Mouse (Mus musculus): ENCODE data around the gene Ehd1. TPM values are rescaled to one million over a fixed set of nuclear protein-coding genes. Genes with fewer than 3 reads are reported as not detected.
A peak's percentile ranks its signal among the peaks of the same experiment; 100 is the strongest.

The Ehd1 gene
- polyA plus RNA-seq, 1 experiment = 96.3 TPM

DNA sequence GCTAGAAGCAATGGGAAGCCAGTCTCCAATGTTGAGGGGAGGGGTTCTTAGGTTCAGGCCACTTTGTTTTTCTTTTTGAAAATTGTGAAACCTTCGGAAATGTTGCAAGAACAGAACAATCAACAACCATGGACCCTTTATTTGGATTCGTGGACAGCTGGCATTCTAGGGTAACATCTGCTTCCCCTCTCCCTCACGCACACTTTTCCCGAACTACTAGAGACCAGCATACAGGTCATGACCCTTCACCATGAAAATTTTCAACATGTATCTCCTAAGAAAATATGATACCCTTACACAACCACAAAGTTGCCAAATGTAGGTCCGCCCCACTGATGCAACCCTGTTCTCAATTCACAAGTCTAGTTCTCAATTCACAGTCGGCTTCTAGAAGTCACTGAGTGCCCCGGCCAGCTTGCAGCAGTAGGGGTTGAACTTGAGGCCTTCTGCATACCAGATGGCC lies 7.8 kb upstream of the Ehd1 start:
- Histone ChIP-seq H3K4me3 (ENCODE audit: insufficient read depth, low read length) (no peak overlapping the region), H3K4me1 (ENCODE audit: control insufficient read depth, insufficient read depth, low read length) (peaks cover 48% of the 10 kb centered on the region), H3K27ac (ENCODE audit: insufficient read depth, low read depth, low read length) (no peak overlapping the region)
- TF ChIP-seq POLR2A (IDR thresholded peaks at IDR 0.05; ENCODE audit: borderline replicate concordance, low read depth, low read length) = no peak
- no peak for TF ChIP-seq CTCF (IDR thresholded peaks at IDR 0.05; ENCODE audit: low read depth, low read length)

DNA sequence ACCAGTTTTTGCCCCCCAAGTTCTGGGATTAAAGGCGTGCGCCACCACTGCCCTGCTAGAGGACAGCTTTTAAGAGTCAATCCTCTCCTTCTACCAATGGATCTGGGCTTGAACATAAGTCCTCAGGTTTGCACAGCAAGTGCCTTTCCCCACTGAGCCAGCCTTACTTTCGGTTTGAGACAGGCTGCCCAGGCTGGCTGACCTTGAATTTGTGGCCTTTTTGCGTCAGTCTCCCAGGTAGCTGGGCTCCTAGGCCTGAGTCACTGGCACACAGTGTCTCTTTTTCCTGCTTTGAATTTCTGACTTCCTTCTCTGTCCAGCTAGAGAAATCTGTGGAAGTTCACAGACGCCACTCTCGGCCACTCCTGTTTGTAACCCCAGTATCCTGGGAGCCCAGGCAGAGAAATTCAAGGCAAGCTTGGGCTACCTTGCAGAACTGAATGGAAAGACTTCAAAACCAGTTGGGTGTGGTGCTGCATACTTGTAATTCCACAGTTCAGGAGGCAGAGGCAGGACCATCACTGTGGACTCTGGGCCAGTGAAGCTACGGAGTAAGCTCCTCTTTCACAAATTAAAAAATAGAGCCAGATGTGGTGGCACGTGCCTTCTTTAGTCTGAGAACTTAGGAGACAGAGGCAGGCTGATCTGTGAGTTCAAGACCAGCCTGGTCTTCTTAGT lies 6.6 kb upstream of the Ehd1 start:
- no peak overlapping the region for H3K27ac ChIP-seq (ENCODE audit: insufficient read depth, low read depth, low read length)
- peaks cover 58% of the 10 kb centered on the region for H3K4me1 ChIP-seq (ENCODE audit: control insufficient read depth, insufficient read depth, low read length)
- no peak overlapping the region for H3K4me3 ChIP-seq (ENCODE audit: insufficient read depth, low read length)
- TF ChIP-seq POLR2A (IDR thresholded peaks at IDR 0.05; ENCODE audit: borderline replicate concordance, low read depth, low read length) (no peak), CTCF (IDR thresholded peaks at IDR 0.05; ENCODE audit: low read depth, low read length) (no peak)

DNA sequence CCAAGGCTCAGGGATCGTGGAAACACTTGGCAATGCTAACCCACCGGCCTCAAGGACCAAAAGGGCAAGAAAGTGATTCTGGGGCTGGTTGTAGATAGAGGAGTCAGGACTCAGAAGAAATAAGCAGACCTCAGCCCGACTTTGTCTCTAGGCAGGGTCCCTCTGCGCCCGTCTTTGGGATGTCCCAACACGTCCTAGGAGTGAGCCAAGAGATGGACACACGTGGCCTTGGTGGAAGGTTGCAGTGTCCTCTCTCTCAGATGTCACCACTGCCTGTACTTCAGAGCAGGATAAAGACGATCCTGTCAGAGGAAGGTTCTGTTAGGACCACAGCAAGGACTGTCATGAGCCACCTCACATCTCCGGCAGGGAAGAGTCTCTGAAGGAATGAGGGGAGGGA lies 5.9 kb upstream of the Ehd1 start:
- TF ChIP-seq CTCF (IDR thresholded peaks at IDR 0.05; ENCODE audit: low read depth, low read length) (no peak), POLR2A (IDR thresholded peaks at IDR 0.05; ENCODE audit: borderline replicate concordance, low read depth, low read length) (no peak)
- no peak overlapping the region for H3K27ac ChIP-seq (ENCODE audit: insufficient read depth, low read depth, low read length)
- H3K4me3 ChIP-seq (ENCODE audit: insufficient read depth, low read length) = no peak overlapping the region
- peaks cover 64% of the 10 kb centered on the region for H3K4me1 ChIP-seq (ENCODE audit: control insufficient read depth, insufficient read depth, low read length)

DNA sequence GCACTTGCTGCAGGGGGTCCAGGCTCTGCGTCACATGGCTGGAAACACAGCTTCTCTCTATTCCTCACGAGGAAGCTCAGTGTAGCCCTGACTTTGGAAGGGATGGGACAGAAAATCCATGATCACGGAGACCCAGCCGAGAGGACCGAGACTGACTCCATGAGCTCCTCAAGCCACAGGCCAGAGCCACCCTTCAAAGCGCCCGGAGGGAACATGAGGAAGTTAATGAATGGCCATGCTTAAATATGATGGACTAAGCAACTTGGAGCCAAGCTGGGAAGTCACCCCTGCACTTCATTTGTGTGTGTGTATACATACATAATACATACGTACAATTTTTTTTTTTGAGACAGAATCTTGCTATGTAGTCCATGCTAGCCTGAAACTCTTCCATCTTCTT lies 5.3 kb upstream of the Ehd1 start:
- TF ChIP-seq POLR2A (IDR thresholded peaks at IDR 0.05; ENCODE audit: borderline replicate concordance, low read depth, low read length) (no peak), CTCF (IDR thresholded peaks at IDR 0.05; ENCODE audit: low read depth, low read length) (no peak)
- Histone ChIP-seq H3K27ac (ENCODE audit: insufficient read depth, low read depth, low read length) (no peak overlapping the region), H3K4me3 (ENCODE audit: insufficient read depth, low read length) (no peak overlapping the region), H3K4me1 (ENCODE audit: control insufficient read depth, insufficient read depth, low read length) (peaks cover 66% of the 10 kb centered on the region)

DNA sequence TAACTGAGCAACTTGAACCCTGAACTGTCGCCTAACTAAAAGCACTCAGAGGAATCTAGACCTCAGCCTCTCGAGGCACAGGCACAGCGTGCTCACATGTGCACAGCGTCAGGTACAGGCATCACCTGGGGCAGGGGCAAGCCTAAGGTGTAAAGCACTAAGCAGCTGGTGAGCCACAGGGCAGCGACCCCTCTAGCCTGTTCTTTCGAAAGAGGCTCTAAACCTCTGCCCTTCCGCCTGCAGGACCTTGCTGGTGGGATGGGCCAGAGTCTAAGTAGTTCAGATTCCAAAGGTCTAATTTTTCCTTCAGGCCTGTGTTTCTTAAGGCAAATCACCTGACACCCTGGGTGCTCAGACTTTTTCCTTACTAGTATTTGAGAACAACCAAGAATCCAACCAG lies 4.5 kb upstream of the Ehd1 start:
- TF ChIP-seq POLR2A (IDR thresholded peaks at IDR 0.05; ENCODE audit: borderline replicate concordance, low read depth, low read length) = no peak
- no peak for TF ChIP-seq CTCF (IDR thresholded peaks at IDR 0.05; ENCODE audit: low read depth, low read length)
- Histone ChIP-seq H3K4me3 (ENCODE audit: insufficient read depth, low read length) (no peak overlapping the region), H3K27ac (ENCODE audit: insufficient read depth, low read depth, low read length) (no peak overlapping the region), H3K4me1 (ENCODE audit: control insufficient read depth, insufficient read depth, low read length) (peaks cover 66% of the 10 kb centered on the region)

DNA sequence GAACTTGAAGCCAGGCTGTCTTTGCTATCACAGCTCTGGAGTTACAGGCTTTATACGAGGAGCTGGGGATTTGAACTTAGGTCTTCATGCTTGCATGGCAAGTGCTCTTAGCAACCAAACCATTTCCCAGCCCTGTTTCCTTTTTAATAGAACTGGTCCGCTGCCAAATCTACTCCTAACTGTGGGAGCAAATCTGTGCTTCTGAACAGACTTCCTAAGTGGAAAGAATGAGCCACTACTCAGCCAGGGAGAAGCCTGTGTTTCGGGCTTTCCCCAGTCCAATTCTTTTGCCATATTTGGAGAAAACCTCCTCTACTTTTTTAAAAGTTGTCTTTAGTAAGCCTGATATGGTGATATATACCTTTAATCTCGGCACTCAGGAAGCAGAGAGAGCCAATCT lies 3.8 kb upstream of the Ehd1 start:
- peaks cover 65% of the 10 kb centered on the region for H3K4me1 ChIP-seq (ENCODE audit: control insufficient read depth, insufficient read depth, low read length)
- H3K4me3 ChIP-seq (ENCODE audit: insufficient read depth, low read length) = no peak overlapping the region
- TF ChIP-seq POLR2A (IDR thresholded peaks at IDR 0.05; ENCODE audit: borderline replicate concordance, low read depth, low read length) (no peak), CTCF (IDR thresholded peaks at IDR 0.05; ENCODE audit: low read depth, low read length) (no peak)
- no peak overlapping the region for H3K27ac ChIP-seq (ENCODE audit: insufficient read depth, low read depth, low read length)

DNA sequence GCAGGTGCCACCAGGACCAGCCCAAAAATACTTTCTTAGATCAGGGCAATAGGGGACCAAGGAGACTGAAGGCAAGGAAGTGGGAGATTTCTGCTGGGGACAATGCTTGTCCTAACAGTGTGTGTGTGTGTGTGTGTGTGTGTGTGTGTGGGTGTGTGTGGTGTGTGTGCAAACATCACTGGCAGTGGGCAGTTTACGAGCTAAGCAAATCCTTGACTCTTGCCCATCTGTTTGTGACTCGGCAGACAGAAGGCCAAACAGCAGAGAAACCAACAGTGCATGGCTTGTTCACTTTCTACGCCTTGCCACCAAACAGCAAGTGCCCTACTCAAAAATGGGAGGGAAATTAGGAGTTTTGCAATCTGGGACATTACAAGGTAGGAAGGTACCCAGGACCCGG lies 2.9 kb upstream of the Ehd1 start:
- Histone ChIP-seq H3K27ac (ENCODE audit: insufficient read depth, low read depth, low read length) (no peak overlapping the region), H3K4me3 (ENCODE audit: insufficient read depth, low read length) (no peak overlapping the region), H3K4me1 (ENCODE audit: control insufficient read depth, insufficient read depth, low read length) (peaks cover 62% of the 10 kb centered on the region)
- TF ChIP-seq CTCF (IDR thresholded peaks at IDR 0.05; ENCODE audit: low read depth, low read length) = no peak
- TF ChIP-seq POLR2A (IDR thresholded peaks at IDR 0.05; ENCODE audit: borderline replicate concordance, low read depth, low read length) = no peak

DNA sequence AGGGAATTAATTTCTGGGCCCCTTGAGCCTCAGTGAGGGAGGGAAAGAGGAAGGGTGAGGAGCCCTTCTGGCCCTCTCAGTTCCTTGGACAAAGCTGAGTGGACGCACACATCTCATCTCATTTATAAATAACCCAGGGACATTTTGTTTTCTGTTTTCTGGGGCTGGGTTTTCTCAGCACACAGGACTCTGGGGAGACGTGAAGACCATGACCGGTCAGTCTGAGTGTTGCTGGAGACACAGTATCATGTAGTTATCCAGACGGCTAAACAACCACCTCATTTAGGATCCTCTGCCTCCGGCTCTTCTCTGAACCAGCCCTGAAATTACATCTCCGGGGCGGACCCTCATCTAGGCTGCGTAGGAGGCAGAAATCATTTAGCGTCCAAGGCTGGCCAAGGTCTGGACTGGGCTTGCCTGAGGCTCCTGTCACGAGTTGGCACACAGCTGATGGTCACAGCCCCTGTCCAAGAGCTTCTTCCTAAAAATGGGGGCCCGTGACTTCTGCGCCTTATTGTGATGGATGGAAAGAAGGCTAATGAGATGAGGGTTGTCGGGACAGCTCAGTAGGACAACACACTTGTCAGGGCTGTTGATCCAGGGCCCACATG lies 2.4 kb upstream of the Ehd1 start:
- no peak overlapping the region for H3K4me3 ChIP-seq (ENCODE audit: insufficient read depth, low read length)
- TF ChIP-seq POLR2A (IDR thresholded peaks at IDR 0.05; ENCODE audit: borderline replicate concordance, low read depth, low read length) (no peak), CTCF (IDR thresholded peaks at IDR 0.05; ENCODE audit: low read depth, low read length) (no peak)

DNA sequence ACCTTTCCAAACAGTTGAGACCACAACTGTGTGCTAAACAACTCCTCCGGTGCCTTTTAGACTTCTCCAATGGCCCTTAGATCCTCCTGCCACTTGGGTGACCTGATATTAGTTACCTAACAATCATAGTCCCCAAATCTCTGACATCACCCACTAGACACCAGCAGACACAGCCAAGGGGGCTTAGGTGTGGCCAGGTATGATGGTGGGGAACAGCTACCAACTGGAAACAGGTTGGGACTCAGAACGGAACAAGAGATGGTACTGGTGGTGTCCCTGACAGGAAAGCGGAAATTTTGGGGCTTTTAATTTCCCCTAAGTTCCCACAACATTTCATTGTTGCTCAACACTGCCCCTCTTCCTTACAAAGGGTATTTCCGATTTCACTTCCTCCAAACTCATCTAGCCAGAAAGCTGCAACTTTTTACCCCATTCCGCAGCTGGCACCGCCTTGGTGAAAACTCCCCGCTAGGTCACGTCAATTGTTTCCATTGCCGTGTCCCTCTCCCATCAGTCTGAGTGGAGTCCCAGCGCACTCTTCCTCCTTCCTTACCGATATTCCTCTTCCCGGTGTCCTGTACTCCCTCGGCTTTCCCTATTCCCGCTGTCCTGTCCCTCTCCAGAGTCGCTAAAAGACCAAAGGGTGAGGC lies 660 bp upstream of the Ehd1 start:
- TF ChIP-seq CTCF (IDR thresholded peaks at IDR 0.05; ENCODE audit: low read depth, low read length) (0 out of 2 replicates have a peak, but pooled peaks have one; percentile 5), POLR2A (IDR thresholded peaks at IDR 0.05; ENCODE audit: borderline replicate concordance, low read depth, low read length) (no peak)
- Histone ChIP-seq H3K4me3 (ENCODE audit: insufficient read depth, low read length) (peak overlapping the region; percentile 56), H3K27ac (ENCODE audit: insufficient read depth, low read depth, low read length) (peak overlapping the region; percentile 89), H3K4me1 (ENCODE audit: control insufficient read depth, insufficient read depth, low read length) (peaks cover 63% of the 10 kb centered on the region)

More for the DNA sequence above, 2.4 kb upstream of the Ehd1 start:
- Histone ChIP-seq H3K27ac (ENCODE audit: insufficient read depth, low read depth, low read length) (no peak overlapping the region), H3K4me1 (ENCODE audit: control insufficient read depth, insufficient read depth, low read length) (peaks cover 64% of the 10 kb centered on the region)

All from bone marrow macrophage, adult 2 months (primary cell).